Mouse (Mus musculus): ENCODE measurements around the gene Galns. TPM values are rescaled to one million over a fixed set of nuclear protein-coding genes. Genes with fewer than 3 reads are reported as not detected.
A peak's percentile ranks its signal among the peaks of the same experiment; 100 is the strongest.

The Galns gene
- polyA plus RNA-seq, 1 experiment from 2014 or later, result 6.9 TPM

DNA sequence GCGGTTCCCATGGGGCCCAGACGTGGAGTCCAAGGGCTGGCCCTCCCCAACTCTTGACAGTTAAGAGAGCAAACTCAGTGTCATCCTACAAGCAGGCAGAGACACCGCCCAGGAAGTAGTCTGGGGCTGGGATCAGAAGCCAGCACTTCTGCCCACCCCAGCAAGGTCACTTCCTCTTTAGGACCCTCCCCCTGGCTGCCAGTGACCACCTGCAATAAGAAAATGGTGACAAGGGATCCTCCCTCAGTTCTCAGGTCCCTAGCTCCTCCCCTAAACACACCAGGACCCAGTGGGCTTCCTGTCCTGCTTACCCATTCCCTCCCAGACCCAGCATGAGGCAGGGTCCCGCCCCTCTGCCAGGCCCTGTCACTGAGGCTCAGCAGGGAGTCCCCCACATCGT is 63.4 kb downstream of the Galns start:
- Histone ChIP-seq H3K27ac (ENCODE audit: low read depth) (peak overlapping the region; percentile 89), H3K27me3 (ENCODE audit: insufficient read depth, low read length) (no peaks in the 10 kb centered on the region), H3K9ac (replicated peaks) (peak overlapping the region; percentile 87), H3K4me2 (ENCODE audit: low read depth, low read length) (peak overlapping the region; percentile 96), H3K4me3 (ENCODE audit: low read depth, low read length) (peak overlapping the region; percentile 91), H3K9me3 (ENCODE audit: low read length) (no peaks in the 10 kb centered on the region), H3K36me3 (replicated peaks; ENCODE audit: insufficient read depth, low read length) (no peaks in the 10 kb centered on the region), H3K4me1 (ENCODE audit: insufficient read depth) (peaks cover 51% of the 10 kb centered on the region)
- WGBS (ENCODE audit: insufficient replicate concordance), result 13% methylated on average over 5 of the region's 5 CpGs
- DNase-seq (peak; percentile 77), ATAC-seq (peak; percentile 43)
- TF ChIP-seq EP300 (IDR thresholded peaks at IDR 0.05; ENCODE audit: low read depth) (no peak; the same call in 1 of the 2 replicates), CTCF (IDR thresholded peaks at IDR 0.05; ENCODE audit: low read depth) (no peak)

DNA sequence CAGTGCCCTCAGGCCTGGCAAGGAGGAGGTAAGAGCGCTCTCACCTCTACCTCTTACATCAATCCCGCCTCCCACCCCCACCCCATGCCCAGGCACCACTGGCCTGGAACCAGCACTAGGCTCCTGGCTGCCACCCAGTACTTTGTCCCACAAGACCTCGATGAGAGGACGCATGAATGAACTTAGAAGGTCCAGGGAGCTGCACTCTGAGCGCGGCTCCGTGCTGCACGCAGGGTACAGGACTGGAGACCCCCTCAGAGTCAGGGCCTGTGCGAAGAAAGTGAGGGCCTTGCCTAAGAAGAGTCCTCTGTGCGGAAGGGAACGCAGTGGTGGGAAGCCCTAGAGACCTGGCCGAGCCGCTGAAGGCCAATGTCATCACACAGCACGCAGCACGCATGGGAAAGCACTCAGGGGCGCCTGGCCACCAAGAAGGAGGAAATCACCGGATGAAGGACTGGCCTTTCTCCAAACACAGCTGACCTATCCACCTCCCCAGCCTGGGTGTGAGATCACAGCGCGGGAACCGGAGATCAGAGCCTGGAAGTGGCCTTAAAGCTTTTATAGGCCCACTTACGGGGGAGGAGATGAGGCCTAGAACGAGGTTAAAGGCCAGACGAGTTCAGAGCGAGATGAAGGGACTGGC is 64.3 kb downstream of the Galns start:
- peak; percentile 63 for DNase-seq
- H3K4me1 ChIP-seq (ENCODE audit: insufficient read depth), result peaks cover 51% of the 10 kb centered on the region

DNA sequence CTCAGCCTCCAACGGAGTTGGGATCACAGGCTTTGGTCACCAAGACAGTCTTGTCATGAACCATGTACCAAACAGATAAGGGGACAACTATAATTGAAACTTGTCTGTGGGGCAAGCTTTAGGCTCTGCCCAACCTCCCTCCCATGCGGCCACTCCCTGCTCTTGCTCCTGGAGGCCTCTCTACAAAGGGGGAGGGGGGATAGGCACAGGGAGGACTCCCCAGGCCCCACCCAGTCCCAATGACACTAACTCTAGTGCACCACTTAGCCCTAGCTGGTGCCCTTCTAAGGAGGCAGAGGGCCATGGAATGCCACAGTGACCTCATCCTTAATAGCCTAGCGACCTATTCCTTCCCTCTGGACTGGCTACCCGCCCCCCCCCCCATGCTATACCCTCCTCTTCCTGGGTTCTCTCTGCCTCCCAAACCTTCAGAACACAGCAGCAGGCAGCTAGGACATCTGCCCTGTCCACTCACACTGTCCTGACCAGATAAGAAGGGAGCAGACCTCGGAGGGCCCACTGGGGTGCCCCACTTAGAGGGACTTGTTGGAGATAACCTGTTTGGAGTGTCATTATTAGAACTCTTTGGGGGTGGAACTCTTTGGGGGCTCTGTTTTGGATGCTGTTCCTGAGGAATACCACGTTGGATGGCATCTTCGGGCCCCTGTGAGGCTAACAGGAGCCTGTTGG is 65.1 kb downstream of the Galns start:
- H3K27ac ChIP-seq (ENCODE audit: low read depth), result peak overlapping the region; percentile 89
- 54% methylated on average over 6 of the region's 7 CpGs for WGBS (ENCODE audit: insufficient replicate concordance)
- H3K27me3 ChIP-seq (ENCODE audit: insufficient read depth, low read length), result no peaks in the 10 kb centered on the region
- H3K9me3 ChIP-seq (ENCODE audit: low read length), result no peaks in the 10 kb centered on the region
- DNase-seq, result peak; percentile 63
- peak overlapping the region; percentile 91 for H3K4me3 ChIP-seq (ENCODE audit: low read depth, low read length)
- peak; percentile 75 for ATAC-seq
- H3K4me1 ChIP-seq (ENCODE audit: insufficient read depth), result peaks cover 51% of the 10 kb centered on the region
- H3K9ac ChIP-seq (replicated peaks), result peak overlapping the region; percentile 87
- H3K36me3 ChIP-seq (replicated peaks; ENCODE audit: insufficient read depth, low read length), result 0 out of 2 replicates have a peak, but pooled peaks cover 5% of the 10 kb centered on the region
- peak overlapping the region; percentile 96 for H3K4me2 ChIP-seq (ENCODE audit: low read depth, low read length)
- TF ChIP-seq CTCF (IDR thresholded peaks at IDR 0.05; ENCODE audit: low read depth) (no peak), EP300 (IDR thresholded peaks at IDR 0.05; ENCODE audit: low read depth) (peak; percentile 33; the same call in 1 of the 2 replicates)

More for the DNA sequence above, 64.3 kb downstream of the Galns start:
- ATAC-seq, result no peak
- 0 out of 2 replicates have a peak, but pooled peaks cover 4% of the 10 kb centered on the region for H3K36me3 ChIP-seq (replicated peaks; ENCODE audit: insufficient read depth, low read length)
- WGBS (ENCODE audit: insufficient replicate concordance), result 51% methylated on average over 24 of the region's 24 CpGs
- no peaks in the 10 kb centered on the region for H3K9me3 ChIP-seq (ENCODE audit: low read length)
- H3K27me3 ChIP-seq (ENCODE audit: insufficient read depth, low read length), result no peaks in the 10 kb centered on the region
- H3K4me3 ChIP-seq (ENCODE audit: low read depth, low read length), result peak overlapping the region; percentile 91
- peak overlapping the region; percentile 87 for H3K9ac ChIP-seq (replicated peaks)
- peak overlapping the region; percentile 96 for H3K4me2 ChIP-seq (ENCODE audit: low read depth, low read length)
- H3K27ac ChIP-seq (ENCODE audit: low read depth), result peak overlapping the region; percentile 89
- TF ChIP-seq EP300 (IDR thresholded peaks at IDR 0.05; ENCODE audit: low read depth), result no peak
- no peak for TF ChIP-seq CTCF (IDR thresholded peaks at IDR 0.05; ENCODE audit: low read depth)

DNA sequence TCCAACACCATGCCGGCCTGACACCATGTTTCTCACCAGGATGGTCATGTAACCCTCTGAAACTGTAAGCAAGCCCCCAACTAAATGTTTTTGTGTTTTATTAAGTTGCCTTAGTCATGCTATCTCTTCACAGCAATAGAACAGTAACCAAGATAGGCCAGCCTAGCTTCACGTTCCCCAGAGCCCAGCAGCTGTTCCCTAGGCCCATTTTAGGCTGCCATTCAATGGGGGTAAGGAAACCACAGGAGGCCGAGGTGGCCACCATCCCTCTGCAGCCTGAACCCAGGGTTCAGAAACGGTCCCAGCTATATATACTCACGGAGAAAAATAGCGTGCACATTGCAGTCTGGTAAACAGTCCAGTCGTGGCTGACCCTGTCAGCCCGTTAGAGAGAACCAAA is 67.1 kb downstream of the Galns start:
- no peaks in the 10 kb centered on the region for H3K9me3 ChIP-seq (ENCODE audit: low read length)
- 79% methylated on average over 8 of the region's 8 CpGs for WGBS (ENCODE audit: insufficient replicate concordance)
- DNase-seq, result no peak
- no peak for ATAC-seq
- H3K27me3 ChIP-seq (ENCODE audit: insufficient read depth, low read length), result no peaks in the 10 kb centered on the region
- no peak overlapping the region for H3K27ac ChIP-seq (ENCODE audit: low read depth)
- peaks cover 44% of the 10 kb centered on the region for H3K4me1 ChIP-seq (ENCODE audit: insufficient read depth)
- TF ChIP-seq CTCF (IDR thresholded peaks at IDR 0.05; ENCODE audit: low read depth) (no peak), EP300 (IDR thresholded peaks at IDR 0.05; ENCODE audit: low read depth) (no peak)
- H3K9ac ChIP-seq (replicated peaks), result no peak overlapping the region; the same call in 1 of the 2 replicates
- H3K36me3 ChIP-seq (replicated peaks; ENCODE audit: insufficient read depth, low read length), result 0 out of 2 replicates have a peak, but pooled peaks cover 5% of the 10 kb centered on the region
- H3K4me3 ChIP-seq (ENCODE audit: low read depth, low read length), result no peak overlapping the region
- H3K4me2 ChIP-seq (ENCODE audit: low read depth, low read length), result no peak overlapping the region

DNA sequence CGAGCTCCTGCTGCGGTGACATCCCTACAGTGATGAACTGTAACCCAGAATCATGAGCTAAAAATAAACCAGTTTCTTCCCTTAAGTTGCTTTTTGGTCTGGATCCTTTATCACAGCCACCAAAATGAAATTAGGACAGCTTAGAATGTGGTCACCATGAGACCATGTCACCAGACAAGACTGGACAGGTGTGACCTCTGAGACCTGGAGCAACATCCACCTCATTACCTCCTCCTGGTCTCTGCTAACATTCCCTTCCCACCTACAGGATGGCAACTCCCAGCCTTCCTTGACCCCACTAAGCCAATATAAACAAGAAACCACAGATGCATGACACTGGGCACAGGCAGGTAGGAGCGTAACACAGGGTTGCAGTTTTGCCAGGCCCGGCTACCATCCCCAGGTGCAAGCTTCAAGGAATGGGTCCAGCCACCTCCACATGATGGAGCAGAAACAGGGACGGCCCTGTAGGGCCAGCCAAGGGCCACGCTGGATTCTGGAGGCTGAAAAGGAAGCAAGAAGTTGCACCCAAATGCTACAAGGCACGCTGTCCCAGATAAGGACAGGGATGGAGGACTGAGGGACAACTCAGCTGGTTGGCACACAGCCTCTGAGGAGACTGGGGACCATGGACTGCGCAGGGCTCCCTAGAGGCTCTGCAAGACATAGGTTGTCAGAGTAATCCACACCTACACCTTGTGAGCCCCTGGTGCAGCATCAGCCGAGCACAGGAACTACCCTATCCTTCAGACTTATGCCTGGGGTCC is 72.8 kb downstream of the Galns start:
- Histone ChIP-seq H3K36me3 (replicated peaks; ENCODE audit: insufficient read depth, low read length) (0 out of 2 replicates have a peak, but pooled peaks cover 5% of the 10 kb centered on the region), H3K4me3 (ENCODE audit: low read depth, low read length) (no peak overlapping the region), H3K9ac (replicated peaks) (peak overlapping the region; percentile 44), H3K4me2 (ENCODE audit: low read depth, low read length) (peak overlapping the region; percentile 74), H3K27ac (ENCODE audit: low read depth) (peak overlapping the region; percentile 80), H3K9me3 (ENCODE audit: low read length) (no peaks in the 10 kb centered on the region), H3K4me1 (ENCODE audit: insufficient read depth) (peaks cover 32% of the 10 kb centered on the region), H3K27me3 (ENCODE audit: insufficient read depth, low read length) (no peaks in the 10 kb centered on the region)
- peak; percentile 20; the same call in 1 of the 2 replicates for ATAC-seq
- WGBS (ENCODE audit: insufficient replicate concordance), result 60% methylated on average over 9 of the region's 9 CpGs
- no peak for TF ChIP-seq CTCF (IDR thresholded peaks at IDR 0.05; ENCODE audit: low read depth)
- TF ChIP-seq EP300 (IDR thresholded peaks at IDR 0.05; ENCODE audit: low read depth), result no peak
- no peak for DNase-seq

All from liver, postnatal 0 days (tissue).